Mouse (Mus musculus): ENCODE results near the gene Kcnj6.

Kcnj6 gene

DNA sequence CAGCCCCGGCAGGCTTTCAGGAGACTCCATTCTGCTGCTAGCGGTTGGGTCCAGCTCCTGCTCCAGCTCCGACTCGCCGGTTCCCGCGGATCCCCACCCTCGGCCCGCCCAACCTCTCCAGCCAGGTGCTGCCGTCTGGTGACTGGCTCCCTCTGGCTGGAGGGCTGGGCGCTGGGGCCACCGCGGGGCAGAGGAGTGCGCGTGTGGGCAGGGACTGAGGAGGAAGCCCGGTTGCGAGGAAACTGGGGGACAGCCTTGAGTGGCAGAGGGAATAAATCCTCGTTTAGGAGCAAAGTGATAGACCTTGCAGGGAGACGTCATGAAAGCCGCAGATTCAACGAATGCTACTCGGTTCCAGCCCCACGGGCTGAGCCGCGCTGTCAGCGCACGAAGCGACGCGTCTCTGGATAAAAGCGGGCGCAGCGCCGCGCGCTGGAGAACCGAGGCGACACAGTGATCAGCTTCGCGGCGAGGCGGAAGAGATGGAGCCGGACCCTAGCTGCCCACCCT is at the start of gene Kcnj6:
Gene Kcnj6, minus strand, starts transcription at position 362 of the 510 bp plus-strand sequence.
- no peak for DNase-seq (ENCODE audit: low read depth)

DNA sequence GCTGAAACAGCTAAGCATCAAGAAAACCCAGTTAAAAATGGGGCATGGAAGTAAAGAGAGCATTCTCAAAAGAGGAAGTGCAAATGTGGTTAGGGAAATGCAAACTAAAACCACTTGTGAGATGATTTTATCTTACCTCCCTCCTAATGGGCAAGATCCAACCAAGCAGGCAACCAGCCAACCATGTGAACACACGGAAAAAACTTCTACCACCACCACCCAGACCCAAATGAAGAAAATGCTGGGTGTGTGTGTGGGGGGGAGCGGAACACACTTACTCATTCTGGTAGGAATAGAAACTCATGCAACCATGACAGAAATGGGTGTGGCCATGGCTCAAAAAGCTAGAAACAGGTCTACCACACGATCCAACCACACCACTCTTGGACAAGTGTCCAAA is 12.4 kb upstream of the Kcnj6 start:
- DNase-seq (ENCODE audit: low read depth) = no peak

DNA sequence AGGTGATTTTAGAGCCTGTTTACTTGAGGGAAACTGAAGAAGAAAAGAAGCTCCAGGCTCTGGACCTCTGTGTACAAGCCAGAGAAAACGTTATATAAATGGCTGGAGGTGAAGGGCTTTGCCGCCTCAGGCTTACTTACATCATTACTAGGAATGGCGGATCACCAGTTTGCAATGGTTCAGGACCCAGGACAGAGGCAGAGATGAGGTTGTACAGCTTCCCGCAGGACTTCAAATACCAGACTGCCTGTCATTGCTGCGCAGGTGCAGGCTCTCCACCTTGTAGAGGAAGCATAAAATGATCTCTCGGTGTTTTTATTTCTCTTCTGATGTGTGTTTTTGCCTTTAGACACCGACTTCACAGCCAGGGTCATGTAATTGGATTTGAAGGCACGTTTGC is 7.1 kb upstream of the Kcnj6 start:
- DNase-seq (ENCODE audit: low read depth) = no peak

DNA sequence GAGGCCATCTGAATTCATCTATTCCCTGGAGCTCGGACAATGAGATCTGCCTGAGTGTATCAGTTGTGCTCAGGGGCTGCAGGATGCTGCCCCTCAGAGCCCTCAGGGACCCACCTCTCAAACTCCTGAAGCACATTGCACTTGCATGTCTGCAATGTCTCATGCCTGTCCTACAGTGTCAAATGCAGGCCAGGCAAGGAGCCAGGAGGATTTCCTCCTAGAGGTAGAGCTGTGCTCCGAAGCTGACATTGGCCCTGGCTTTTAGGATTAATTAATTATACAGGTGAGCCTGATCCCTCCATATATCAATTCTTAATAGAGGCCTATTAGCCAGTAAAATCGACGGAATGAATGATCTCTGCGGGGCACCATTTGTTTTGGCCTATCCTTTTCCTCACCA is 2.0 kb upstream of the Kcnj6 start:
- DNase-seq (ENCODE audit: low read depth) = no peak

DNA sequence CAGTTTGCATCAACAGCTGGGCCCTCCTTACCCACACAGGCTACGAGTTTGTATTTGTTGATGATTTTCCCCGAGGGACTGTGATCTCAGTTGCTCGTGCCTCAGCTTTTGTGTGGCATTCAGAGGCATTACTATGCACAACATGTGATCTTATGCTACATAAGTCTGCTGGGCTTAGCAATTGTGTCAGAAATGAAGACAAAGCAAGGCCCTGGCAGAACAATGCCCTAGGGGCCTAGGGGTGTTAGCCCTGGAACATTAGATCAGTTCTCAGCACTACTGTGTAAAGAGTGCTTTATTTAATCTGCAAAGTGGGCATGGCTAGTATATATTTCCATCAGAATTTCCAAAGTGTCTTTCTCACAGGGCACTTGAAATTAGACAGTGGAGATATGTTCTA is 1.5 kb upstream of the Kcnj6 start:
- DNase-seq (ENCODE audit: low read depth) = no peak

DNA sequence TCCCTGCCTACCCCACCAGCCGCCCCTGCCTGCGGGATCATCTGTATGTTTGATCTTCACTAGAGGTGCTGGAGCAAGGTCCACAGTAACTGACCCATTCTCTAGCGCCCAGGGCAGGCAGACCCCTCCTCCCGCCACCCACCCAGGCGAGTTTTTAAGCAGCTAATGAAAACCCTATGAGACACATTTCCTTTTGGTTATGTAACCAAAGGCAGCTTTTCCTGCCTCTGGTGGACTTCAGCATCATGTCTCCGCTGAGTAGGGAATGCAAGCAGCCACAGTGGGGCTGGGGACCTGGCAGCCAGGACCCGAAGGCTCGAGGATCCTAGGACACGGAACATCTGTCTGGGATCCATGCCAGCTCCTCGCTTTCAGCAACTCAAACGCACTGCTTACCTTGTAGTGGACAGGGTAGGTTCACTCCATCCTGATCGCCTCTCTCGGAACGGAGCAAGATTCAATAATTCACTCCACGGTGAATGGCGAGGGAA is 665 bp downstream of the Kcnj6 start:
- no peak for DNase-seq (ENCODE audit: low read depth)

DNA sequence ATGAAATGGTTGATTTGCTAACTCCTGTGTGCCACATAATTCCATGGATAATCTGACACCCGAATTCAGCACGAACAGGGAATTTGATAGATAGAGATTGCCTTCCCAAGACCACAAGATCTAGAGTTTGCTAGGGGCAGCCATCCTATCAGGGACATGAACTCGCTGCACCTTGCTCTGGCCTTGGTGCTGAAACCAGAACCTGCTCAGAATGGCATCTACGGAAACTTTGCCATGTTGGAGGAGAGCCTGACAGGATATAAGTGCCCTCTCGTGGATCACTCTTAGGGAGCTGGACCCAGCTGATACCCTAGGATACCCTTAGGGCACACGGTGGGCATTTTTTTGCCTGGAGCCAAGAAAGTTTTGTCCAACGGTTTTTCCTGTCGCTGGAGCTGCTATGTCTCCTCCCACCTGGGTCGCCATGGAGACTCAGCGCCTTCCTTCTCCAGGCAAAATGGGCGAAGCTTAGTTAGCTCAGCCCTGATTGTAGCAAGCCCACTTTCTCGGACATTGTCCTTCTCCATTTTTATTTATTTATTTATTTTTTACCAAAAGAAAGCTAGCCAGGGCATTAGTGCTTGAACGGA is 1.9 kb downstream of the Kcnj6 start:
- DNase-seq (ENCODE audit: low read depth) = no peak

DNA sequence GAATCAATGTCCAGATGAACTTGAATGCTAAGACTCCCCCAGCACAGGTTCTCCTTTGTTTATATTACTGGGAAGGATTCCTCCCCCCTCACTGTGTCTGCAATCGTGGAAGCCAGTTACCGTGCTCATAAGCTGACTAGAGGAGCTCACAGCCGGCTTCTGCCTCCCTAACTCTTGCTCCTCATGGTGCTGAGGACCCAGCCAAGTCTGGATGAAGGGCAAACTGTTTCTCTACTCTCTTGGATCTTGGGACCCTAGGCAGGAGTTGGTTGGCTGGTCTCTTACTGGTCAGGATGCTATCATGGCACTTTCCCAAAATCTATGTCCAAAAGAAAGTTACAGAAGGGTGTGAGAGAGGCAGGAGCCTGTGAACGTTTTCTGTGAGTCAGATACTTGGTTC is 2.6 kb downstream of the Kcnj6 start:
- DNase-seq (ENCODE audit: low read depth) = no peak

DNA sequence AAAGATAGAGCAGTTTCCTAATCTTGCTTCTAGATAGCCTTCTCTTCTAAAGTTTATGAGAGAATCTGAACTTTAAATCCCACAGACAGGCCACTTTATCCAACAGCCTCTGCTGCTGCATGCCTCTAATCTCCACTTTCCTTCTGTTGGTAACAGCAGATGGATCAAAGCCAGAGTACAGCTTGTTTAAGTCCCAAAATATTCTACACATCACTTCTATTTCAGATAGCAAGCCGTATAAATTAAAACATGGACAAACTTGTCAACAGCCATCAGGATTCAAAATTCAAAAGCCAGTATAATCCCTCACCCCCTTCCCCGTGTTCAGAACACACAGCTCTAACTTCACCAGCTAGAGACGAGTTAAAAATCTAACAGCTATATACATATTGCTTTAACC is 3.4 kb downstream of the Kcnj6 start:
- no peak for DNase-seq (ENCODE audit: low read depth)

DNA sequence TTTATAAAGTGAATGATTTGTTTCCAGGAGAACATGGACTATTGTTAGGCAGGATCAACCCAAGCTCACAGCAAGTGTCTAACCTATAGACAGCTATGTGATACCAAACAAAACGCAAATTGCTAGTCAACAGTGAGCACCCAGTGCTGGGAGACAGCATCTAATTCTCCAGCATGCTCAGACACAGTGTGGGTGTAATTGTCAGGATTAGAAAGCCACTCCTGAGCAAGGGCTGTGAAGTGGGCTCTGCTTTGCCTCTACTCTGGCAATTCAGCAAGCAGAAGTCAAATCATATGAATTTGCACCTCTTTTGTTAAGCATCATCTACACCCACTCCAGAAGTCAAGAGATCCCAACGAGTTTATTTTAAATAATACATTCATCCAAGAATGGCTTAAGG is 7.4 kb downstream of the Kcnj6 start:
- DNase-seq (ENCODE audit: low read depth) = no peak

DNA sequence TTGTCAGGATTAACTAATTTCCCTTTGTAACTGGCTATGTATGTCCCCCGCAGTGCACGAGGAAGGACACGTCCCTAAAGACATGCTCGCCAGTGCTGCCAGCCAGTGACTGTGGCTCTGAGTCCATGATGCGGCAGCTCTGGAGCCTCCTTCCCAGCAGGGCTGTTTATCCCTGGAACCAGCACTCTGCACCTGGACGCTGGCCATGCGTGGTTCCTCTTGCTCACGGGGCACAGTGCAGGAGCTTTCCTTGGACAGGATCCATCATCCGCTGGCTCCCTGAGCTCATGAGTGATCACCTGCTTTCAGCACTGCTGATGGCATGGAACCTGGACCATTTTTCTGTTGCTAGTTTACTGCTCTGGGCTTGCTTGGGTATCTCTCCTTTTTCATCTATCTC is 10.8 kb downstream of the Kcnj6 start:
- DNase-seq (ENCODE audit: low read depth) = no peak

DNA sequence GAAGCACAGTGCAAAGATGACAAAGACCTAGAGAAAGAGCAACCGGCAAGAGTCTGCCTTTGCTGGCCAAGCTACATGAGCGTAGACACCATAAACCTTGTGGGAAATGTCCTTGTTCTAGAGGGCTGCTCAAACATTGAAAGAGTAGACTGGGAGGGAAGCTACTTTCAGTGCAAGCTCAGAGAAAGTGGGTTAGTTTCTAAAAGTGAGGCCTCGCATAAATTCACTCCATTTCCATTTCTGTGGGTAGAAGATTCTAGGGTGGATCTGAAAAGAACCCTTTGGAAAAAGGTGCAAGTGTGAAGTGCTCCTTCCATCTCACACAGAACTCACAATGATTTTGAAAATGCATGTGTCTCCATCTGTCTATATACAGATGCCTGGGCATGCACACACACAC is 13.2 kb downstream of the Kcnj6 start:
- DNase-seq (ENCODE audit: low read depth) = no peak

DNA sequence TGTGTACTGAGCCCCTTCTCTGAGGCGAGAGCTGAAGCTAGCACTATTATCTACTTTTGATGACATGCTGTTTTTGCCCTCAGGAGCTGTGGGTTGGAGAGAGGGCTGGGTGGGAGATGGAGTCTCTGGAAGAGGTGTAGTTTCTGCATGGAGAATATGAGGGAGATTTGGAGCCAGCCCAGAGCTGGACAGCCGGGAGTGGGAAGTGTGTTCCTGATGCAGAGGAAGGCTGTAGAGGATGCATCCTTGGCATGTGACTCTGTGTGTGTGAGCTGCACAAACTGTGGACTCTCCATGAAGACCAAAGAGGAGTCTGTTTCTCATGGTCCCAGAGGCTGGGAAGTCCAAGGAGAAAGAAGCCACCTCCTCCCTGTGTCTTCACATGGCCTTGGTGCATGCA is 17.1 kb downstream of the Kcnj6 start:
- DNase-seq (ENCODE audit: low read depth) = no peak

DNA sequence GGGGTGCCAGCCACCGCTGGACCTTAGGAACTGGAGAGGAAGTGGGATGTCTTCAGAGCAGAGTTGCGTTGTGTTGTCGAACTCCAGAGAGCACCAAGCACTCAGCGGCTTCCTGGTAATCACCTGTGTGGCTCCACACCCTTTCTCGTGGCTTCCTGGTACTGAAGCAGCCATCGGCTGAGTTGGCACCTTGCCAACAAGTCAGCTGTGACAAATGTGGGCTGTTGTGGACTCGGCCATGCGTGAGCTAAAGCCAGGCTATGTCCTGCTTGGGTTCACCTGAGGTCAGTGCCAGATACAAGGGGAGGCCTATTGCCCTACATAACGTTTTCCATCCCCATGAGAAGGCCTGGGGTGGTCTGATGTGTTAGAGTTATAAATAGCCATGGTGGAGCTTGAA is 18.0 kb downstream of the Kcnj6 start:
- no peak for DNase-seq (ENCODE audit: low read depth)

DNA sequence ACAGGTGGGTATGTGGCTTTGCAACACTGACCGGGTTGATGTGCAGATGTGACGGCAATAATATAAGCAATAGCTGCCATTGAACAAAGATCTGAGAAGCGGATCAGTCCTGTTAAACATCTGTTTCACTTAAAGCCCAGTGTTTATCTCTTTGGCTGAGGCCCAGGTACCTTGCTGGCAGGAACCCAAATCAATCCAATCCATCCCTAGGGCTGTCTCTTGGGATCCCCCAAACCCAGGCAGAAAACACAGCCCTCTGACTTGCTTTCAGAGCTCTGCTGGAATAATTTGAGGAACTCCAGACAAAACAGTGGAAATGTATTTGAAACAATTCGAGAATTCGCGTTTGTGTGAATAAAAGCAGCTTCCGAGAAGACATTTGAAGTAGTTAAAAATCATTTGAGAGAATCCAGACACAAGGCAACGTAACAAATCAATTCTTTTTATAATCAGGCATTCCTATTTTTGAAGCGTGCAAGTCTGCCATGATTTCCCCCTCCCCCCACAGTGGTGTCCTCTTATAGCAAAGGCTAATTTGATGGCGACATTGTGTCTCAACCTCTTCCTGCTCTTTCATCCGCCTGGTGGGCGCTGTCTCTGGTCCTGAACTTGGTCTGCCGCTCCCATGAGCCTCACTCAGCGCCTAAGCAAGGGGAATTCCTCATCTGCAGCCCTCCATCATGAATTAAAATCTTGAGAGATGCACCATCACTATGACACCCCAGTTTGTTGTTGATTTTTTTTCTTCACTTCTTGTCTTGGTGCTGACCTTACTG is 25.2 kb downstream of the Kcnj6 start:
- no peak for DNase-seq (ENCODE audit: low read depth)

DNA sequence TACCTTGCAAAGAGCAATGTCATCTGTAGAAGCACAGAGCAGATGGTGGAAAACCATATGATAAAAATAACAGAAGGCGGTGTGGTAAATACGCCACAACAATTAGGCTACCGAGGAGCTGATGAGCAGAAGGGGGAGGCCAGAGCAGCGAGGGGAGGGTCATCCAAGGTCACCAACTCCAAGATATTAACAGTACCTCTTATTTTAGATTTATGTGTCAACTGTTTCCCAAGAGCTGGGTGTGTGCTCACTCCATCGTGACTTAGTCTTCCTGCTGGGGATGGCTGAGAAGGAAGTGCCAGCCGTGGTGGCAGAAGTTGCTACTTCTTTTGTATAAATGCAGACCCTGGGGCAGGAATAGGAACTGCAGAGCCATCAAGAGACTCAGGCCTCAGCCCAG is 28.6 kb downstream of the Kcnj6 start:
- DNase-seq (ENCODE audit: low read depth) = no peak

DNA sequence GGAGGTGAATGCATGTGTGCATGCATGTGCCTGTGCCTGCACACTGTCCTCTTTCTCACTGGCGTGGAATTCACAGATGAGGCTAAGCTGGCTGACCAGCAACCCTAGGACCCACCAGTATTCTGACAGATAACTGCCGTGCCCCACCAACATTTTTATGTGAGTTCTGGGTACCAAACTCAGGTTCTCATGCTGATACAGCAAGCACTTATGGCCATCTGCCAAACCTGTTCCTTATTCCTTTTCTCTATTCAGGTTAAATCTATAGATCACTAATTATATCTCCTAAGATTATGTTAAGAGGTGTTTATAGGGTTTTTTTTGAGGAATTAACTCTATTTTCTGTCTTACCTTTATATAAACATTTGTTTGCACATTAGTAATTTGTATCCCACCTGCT is 29.0 kb downstream of the Kcnj6 start:
- no peak for DNase-seq (ENCODE audit: low read depth)

DNA sequence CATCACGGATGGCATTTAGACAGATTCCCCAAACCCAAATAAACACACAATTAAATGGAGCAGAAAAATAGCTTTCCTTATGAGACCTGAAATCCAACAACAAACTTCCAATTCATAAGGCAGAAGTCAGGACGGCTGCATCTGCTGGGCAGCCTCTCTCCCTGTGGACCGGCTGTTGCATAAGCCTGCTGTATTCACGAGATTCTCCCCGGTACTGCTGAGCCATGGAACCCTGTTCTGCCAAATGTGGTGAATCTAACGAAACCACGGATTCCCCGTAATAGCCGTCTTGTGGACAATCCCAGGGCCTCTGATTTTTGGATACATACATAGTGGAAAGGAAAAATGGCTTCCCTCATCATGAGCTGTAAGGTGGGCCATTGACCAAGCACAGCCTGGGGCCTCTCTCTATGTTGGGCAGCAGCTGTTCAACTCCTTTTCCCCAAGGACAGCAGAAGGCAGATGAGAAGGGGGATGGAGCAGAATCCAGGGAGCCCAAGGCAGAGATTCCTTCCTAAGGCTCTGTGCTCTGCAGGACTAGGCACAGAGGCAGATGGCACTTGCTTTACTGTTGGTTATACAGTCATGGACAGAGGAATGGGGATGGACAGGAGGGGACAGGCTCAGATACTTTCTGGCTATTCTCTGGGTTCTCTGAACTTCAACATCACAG is 40.2 kb downstream of the Kcnj6 start:
- no peak for DNase-seq (ENCODE audit: low read depth)

DNA sequence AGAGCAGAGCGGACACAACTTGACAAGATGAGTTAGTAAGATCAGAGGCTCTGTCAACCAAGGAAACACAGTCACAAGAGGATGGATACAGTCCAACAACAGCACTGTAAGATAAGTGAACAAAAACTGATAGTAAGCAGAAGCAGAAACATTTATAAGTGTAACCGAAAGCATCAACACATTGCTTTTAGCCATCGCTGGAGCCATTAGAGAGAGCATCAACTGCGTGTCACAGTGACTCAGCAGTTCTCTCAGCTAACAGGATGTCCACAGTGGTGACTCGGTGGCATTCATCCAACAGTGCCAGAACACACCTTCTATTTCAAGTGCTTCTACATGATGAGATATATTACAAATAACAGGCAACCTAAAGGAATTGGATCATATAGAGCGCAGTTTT is 41.1 kb downstream of the Kcnj6 start:
- no peak for DNase-seq (ENCODE audit: low read depth)

DNA sequence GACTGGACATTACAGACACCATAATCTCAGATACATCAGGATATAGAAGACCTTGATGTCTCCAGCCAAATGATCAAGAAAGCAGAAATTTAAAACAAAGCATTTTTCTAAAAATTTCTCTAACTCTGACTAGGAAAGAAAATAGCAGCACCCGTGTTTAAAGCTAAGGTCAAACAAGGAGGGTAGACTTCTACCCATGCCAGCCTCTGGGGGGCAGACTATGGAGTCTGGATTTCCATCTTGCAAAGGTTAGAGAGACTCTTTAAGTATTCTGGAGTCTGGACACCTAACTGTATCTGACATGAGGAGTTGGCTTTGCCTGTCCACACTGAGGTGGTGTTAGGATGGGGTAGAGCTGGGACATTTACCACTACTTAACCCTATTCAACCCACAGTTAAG is 44.2 kb downstream of the Kcnj6 start:
- no peak for DNase-seq (ENCODE audit: low read depth)

DNA sequence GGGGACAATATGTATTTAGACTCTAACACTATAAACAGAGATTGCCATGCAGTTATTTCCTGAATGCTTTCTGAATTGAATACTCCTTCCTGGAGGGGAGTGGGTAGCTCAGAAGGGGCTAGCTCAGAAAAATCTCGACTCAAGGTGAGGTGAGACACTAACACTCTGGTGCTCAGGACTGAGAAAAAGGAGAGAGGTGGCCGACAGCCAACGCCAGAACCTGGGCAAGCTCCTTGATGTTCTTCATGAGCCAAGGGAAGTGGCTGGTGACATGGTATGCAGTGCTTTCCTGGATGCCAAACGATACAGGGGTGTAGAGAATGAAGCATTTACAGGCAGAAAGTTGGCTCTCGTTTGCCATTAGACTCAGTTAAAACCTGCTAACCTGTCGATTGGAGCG is 48.3 kb downstream of the Kcnj6 start:
- no peak for DNase-seq (ENCODE audit: low read depth)

DNA sequence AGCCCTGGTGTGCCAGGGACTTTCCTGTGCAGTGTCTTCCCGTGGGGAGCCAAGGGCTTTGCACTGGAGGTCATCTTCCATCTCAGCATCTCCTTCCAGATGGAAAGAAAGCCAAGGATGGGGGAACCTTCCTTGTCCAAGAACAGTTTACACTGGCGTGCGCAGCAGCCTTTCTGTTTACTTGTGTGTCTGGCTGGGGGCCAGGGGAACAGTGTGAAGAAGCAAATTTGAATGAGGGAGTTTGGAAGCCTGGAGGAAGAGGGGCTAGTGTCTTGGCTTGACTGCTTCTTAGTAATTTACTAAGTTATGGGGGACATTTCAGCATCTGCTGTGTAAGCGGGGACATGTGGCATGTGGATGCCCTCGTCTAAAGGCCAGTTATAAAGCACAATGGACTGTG is 50.7 kb downstream of the Kcnj6 start:
- DNase-seq (ENCODE audit: low read depth) = no peak

DNA sequence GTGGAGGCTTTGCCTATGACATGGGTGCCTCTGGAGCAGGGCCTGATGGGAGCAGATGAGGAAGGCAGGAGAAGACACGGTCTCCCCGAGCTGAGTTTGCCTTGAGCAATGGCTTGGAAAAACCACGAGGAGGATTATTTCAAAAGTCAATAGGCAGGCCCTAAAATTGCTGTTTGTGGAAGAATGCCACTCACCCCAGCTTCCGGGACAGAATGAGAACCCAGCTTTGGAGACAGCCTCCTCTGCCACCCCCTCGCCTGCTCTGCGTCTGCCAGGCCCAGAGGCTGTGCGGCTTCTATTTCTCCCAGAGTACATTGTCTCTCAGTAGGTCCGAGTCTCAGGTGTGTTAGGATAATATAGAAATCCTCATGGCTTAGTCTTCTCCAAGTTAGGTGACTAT is 64.8 kb downstream of the Kcnj6 start:
- DNase-seq (ENCODE audit: low read depth) = no peak

Measured in fibroblast of lung, adult 2 months (primary cell).